25 mouse cellular contexts compared by ENCODE assay signal in the genomic region with DNA sequence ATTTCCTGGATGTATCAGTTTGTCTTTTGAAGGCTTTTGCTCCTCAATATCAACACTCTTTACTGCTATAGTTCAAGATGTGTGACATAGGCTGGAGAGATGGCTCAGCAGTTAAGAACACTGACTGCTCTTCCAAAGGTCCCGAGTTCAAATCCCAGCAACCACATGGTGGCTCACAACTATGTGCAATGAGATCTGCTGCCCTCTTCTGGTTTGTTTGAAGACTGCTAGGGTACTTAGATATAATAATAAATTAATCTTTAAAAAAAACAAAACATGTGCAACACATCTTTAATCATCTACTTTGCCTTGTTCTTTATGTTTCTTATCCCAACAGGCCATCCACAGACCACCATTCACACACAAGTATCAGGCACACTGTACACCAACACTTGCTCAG.
A peak's percentile ranks its signal among the peaks of the same experiment; 100 is the strongest.
DNase-seq lines count a peak whose midpoint lies in the region; ATAC-seq and TF ChIP-seq lines count a peak whose summit lies in the region.
"Had no signal": no experiment of that assay in that cellular context is flagged by ENCODE, and none has a peak within 500 bp of the region (broad histone marks: within the 10 kb centered on the region; RNA-seq: fewer than 3 reads in every experiment).

No protein-coding gene starts in this region.

- TF ChIP-seq CTCF in heart, adult 2 months (IDR thresholded peaks at IDR 0.05): peak; percentile 61
- TF ChIP-seq CTCF in left cerebral cortex, adult 2 months (IDR thresholded peaks at IDR 0.05): peak; percentile 43
- TF ChIP-seq CTCF in midbrain, postnatal 0 days (IDR thresholded peaks at IDR 0.05): peak; percentile 42

- no peaks in the 10 kb centered on the region for H3K27me3 ChIP-seq in heart, adult 2 months (ENCODE audit: control insufficient read depth, insufficient read depth, low read length)
- no peaks in the 10 kb centered on the region for H3K27me3 ChIP-seq in midbrain, postnatal 0 days (ENCODE audit: insufficient read depth, low read length)
- no peaks in the 10 kb centered on the region for H3K27me3 ChIP-seq in midbrain, embryonic 15.5 days (replicated peaks)
- H3K27me3 ChIP-seq: embryonic facial prominence, embryonic 13.5 days; forebrain, embryonic 12.5 days; limb, embryonic 12.5 days; liver, embryonic 13.5 days; midbrain, embryonic 13.5 days; neural tube, embryonic 12.5 days had no signal

- WGBS in heart, adult 2 months: 98% methylated on average over 1 of the region's 1 CpGs
- WGBS in midbrain, postnatal 0 days: 96% methylated on average over 1 of the region's 1 CpGs
- 94% methylated on average over 1 of the region's 1 CpGs for WGBS in midbrain, embryonic 15.5 days

- no peak for ATAC-seq in midbrain, postnatal 0 days (ENCODE audit: low FRiP score)
- ATAC-seq in midbrain, embryonic 15.5 days (replicated peaks): no peak
- ATAC-seq: hindbrain, postnatal 0 days; midbrain, embryonic 13.5 days had no signal

- no peak for TF ChIP-seq POLR2A in heart, adult 2 months (IDR thresholded peaks at IDR 0.05; ENCODE audit: insufficient read depth, low read depth, low read length)

- H3K79me2 ChIP-seq in heart, adult 2 months (replicated peaks; ENCODE audit: control insufficient read depth, insufficient read depth, low read length): peaks cover 1% of the 10 kb centered on the region

- H3K4me3 ChIP-seq in heart, adult 2 months: no peak overlapping the region
- no peak overlapping the region for H3K4me3 ChIP-seq in left cerebral cortex, adult 2 months
- H3K4me3 ChIP-seq in midbrain, postnatal 0 days (ENCODE audit: low read depth, low read length): no peak overlapping the region
- H3K4me3 ChIP-seq in midbrain, embryonic 15.5 days: no peak overlapping the region
- H3K4me3 ChIP-seq: embryonic facial prominence, embryonic 13.5 days; erythroblast, embryonic 14.5 days; forebrain, embryonic 12.5 days; hindbrain, embryonic 10.5 days; limb, embryonic 12.5 days; liver, embryonic 13.5 days; megakaryocyte, embryonic 14.5 days; midbrain, embryonic 13.5 days; neural tube, embryonic 12.5 days had no signal

- no peak overlapping the region for H3K27ac ChIP-seq in heart, adult 2 months
- H3K27ac ChIP-seq in left cerebral cortex, adult 2 months: no peak overlapping the region
- no peak overlapping the region for H3K27ac ChIP-seq in midbrain, postnatal 0 days (ENCODE audit: low read depth, low read length)
- H3K27ac ChIP-seq in midbrain, embryonic 15.5 days: no peak overlapping the region
- H3K27ac ChIP-seq: embryonic facial prominence, embryonic 13.5 days; forebrain, embryonic 12.5 days; hindbrain, embryonic 10.5 days; hindbrain, postnatal 0 days; limb, embryonic 12.5 days; liver, embryonic 13.5 days; midbrain, embryonic 13.5 days; neural tube, embryonic 12.5 days had no signal

- H3K36me3 ChIP-seq in heart, adult 2 months (ENCODE audit: control insufficient read depth, insufficient read depth, low read length): no peaks in the 10 kb centered on the region
- H3K36me3 ChIP-seq in midbrain, postnatal 0 days (ENCODE audit: insufficient read depth, low read length): no peaks in the 10 kb centered on the region; the same call in 1 of the 2 replicates
- H3K36me3 ChIP-seq in midbrain, embryonic 15.5 days (replicated peaks): no peaks in the 10 kb centered on the region
- H3K36me3 ChIP-seq: forebrain, embryonic 12.5 days; midbrain, embryonic 13.5 days; neural tube, embryonic 12.5 days had no signal

- H3K4me2 ChIP-seq in midbrain, postnatal 0 days (ENCODE audit: low read depth, low read length, poor library complexity, severe bottlenecking): no peak overlapping the region
- no peak overlapping the region for H3K4me2 ChIP-seq in midbrain, embryonic 15.5 days
- H3K4me2 ChIP-seq: embryonic facial prominence, embryonic 13.5 days; forebrain, embryonic 12.5 days; limb, embryonic 12.5 days; liver, embryonic 13.5 days; midbrain, embryonic 13.5 days; neural tube, embryonic 12.5 days had no signal

- intact Hi-C loops in heart, adult 2 months (cut with DNase I): no loop called here
- intact Hi-C loops in left cerebral cortex, adult 2 months (cut with DNase I): loop anchor here (10.0 kb wide), 1 partner anchor 554 kb away; no protein-coding TSS in a partner anchor

- H3K4me1 ChIP-seq in heart, adult 2 months (ENCODE audit: control insufficient read depth, insufficient read depth, low read length): no peaks in the 10 kb centered on the region
- H3K4me1 ChIP-seq in midbrain, postnatal 0 days (ENCODE audit: insufficient read depth, low read length): no peaks in the 10 kb centered on the region
- H3K4me1 ChIP-seq in midbrain, embryonic 15.5 days: no peaks in the 10 kb centered on the region
- H3K4me1 ChIP-seq: forebrain, embryonic 12.5 days; hindbrain, embryonic 10.5 days; limb, embryonic 12.5 days; liver, embryonic 13.5 days; megakaryocyte, embryonic 14.5 days; midbrain, embryonic 13.5 days; neural tube, embryonic 12.5 days had no signal

- H3K9me3 ChIP-seq in midbrain, postnatal 0 days (ENCODE audit: low read length): no peaks in the 10 kb centered on the region
- H3K9me3 ChIP-seq in midbrain, embryonic 15.5 days: no peaks in the 10 kb centered on the region
- H3K9me3 ChIP-seq: embryonic facial prominence, embryonic 13.5 days; forebrain, embryonic 12.5 days; hindbrain, embryonic 10.5 days; limb, embryonic 12.5 days; liver, embryonic 13.5 days; midbrain, embryonic 13.5 days; neural tube, embryonic 12.5 days had no signal

- TF ChIP-seq EP300 in heart, adult 2 months (IDR thresholded peaks at IDR 0.05; ENCODE audit: insufficient read depth, low read depth, low read length): no peak

- no peak overlapping the region for H3K9ac ChIP-seq in heart, adult 2 months (ENCODE audit: low read depth, low read length)
- H3K9ac ChIP-seq in midbrain, postnatal 0 days (replicated peaks; ENCODE audit: low read length, poor library complexity, severe bottlenecking): no peak overlapping the region
- no peak overlapping the region for H3K9ac ChIP-seq in midbrain, embryonic 15.5 days
- H3K9ac ChIP-seq: embryonic facial prominence, embryonic 13.5 days; forebrain, embryonic 12.5 days; limb, embryonic 12.5 days; liver, embryonic 13.5 days; midbrain, embryonic 13.5 days; neural tube, embryonic 12.5 days had no signal

- DNase-seq in heart, adult 2 months: no peak
- DNase-seq in heart, adult 9 months (ENCODE audit: low spot score in 2 of 2): no peak
- DNase-seq in left cerebral cortex, adult 2 months (ENCODE audit: extremely low spot score in 1 of 2, low spot score in 2 of 2): no peak
- DNase-seq in left cerebral cortex, adult 8-10 months (ENCODE audit: low spot score in 2 of 2): no peak
- DNase-seq in midbrain, postnatal 0 days (ENCODE audit: low spot score): no peak
- DNase-seq in right cerebral cortex, adult 2 months (ENCODE audit: low spot score in 2 of 2): no peak
- DNase-seq: adrenal gland, postnatal 14 days; cerebellum, adult 2 months; cerebellum, postnatal 25 days; kidney, adult 18-20 months; liver, embryonic 13.5 days; lung, postnatal 10 days; right cerebral cortex, postnatal 25 days; spleen, adult 18-20 months; thymus, postnatal 14 days had no signal
